Mouse (Mus musculus) heart, embryonic 10.5 days (tissue): ENCODE data around the gene Fibcd1. TPM values are rescaled to one million over a fixed set of nuclear protein-coding genes. Genes with fewer than 3 reads are reported as not detected.

Experiments
- DNase-seq: peaks from one replicate; pipeline ENCODE4 v3.0.0-alpha.2; 2017; ENCODE audit warnings: low spot score
- H3K27ac ChIP-seq: fragments of 300-500 bp; sonication (generic); 2 replicates; pipeline ENCODE4 v1.5.1; 2016; ENCODE audit warnings: mild to moderate bottlenecking
- H3K27me3 ChIP-seq: fragments of 300-500 bp; sonication (generic); 2 replicates; pipeline ENCODE4 v1.6.1; 2016; ENCODE audit warnings: mild to moderate bottlenecking; ENCODE audit not compliant: poor library complexity, insufficient read depth, severe bottlenecking
- H3K36me3 ChIP-seq: fragments of 300-500 bp; sonication (generic); 2 replicates; pipeline ENCODE4 v1.6.1; 2016; ENCODE audit warnings: mild to moderate bottlenecking, moderate library complexity
- H3K4me1 ChIP-seq: fragments of 300-500 bp; sonication (generic); 2 replicates; pipeline ENCODE4 v1.6.1; 2016; ENCODE audit warnings: mild to moderate bottlenecking
- H3K4me3 ChIP-seq: fragments of 300-500 bp; sonication (generic); 2 replicates; pipeline ENCODE4 v1.5.1; 2016; ENCODE audit warnings: mild to moderate bottlenecking, moderate library complexity
- H3K9me3 ChIP-seq: fragments of 300-500 bp; sonication (generic); 2 replicates; pipeline ENCODE4 v1.6.1; 2016; ENCODE audit warnings: mild to moderate bottlenecking, moderate library complexity
- WGBS: fragments of 180-500 bp; shearing (Covaris S2); methylation state at CpG from one replicate; pipeline ENCODE4 v1.1.7; 2016; 5-methylcytosine and 5-hydroxymethylcytosine counted together
- polyA plus RNA-seq: library from polyadenylated mRNA; unstranded; fragments of >200 nt; fragmentation: Nextera tagmentation; extraction: Ambion mirVana; gene quantifications from 2 replicates; pipeline ENCODE4 v1.2.1, GENCODE M21; 2016

Fibcd1 gene
- polyA plus RNA-seq, 1 experiment from 2014 or later: 0.36 TPM

DNA sequence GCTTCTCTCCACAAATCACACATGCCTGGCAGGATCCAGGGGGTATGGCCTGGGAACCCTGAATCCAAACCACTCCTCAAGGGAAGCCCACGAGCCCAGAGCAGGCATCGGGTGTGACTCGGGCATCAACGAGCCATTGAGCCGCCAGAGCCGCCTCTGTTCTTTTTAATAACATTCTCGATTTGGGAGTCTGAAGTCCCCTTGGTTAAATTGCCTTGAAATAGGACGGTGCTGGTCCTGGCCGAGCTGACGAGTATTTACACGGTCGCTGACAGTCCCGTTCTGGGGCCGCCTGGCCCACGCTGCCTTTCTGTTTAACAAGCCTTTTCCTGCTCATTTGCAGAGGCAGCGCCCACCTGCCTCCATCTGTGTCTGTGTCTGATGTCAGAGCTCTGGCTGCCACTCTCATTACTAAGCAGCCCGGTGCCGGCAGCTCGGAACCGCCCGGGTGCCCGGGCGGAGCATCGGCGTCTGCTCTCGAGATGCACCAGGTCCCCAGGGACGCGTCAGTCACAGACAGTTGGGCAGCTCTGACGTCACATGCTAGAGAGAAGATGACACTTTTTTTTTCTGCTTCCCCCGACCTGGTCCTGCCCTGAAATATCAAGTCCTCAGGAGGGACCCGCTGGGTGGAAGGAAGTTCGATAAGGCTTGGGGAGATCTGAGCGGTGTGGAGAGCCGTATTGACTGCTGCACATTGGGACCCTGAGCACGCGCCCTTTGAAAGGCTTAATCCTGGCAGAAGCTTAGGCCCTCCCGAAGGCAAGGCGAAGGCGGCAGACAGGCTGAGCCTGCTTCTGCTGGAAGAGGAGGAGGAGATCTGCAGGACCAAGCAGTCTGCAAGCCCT lies 23.1 kb downstream of the Fibcd1 start:
- Histone ChIP-seq H3K27me3 (peaks cover 80% of the 10 kb centered on the region), H3K27ac (0 out of 2 replicates have a peak overlapping the region, but pooled peaks have one; percentile 36), H3K9me3 (no peaks in the 10 kb centered on the region), H3K4me3 (peak overlapping the region; percentile 55), H3K36me3 (no peaks in the 10 kb centered on the region), H3K4me1 (peaks cover 37% of the 10 kb centered on the region)
- 16% methylated on average over 39 of the region's 39 CpGs for WGBS
- no peak for DNase-seq

GRCm38 (mm10) chr2:31815367-31815766 lies 30.4 kb downstream of the Fibcd1 start:
- Histone ChIP-seq H3K27me3 (peaks cover 89% of the 10 kb centered on the region), H3K4me1 (peaks cover 10% of the 10 kb centered on the region), H3K36me3 (no peaks in the 10 kb centered on the region), H3K9me3 (no peaks in the 10 kb centered on the region), H3K4me3 (no peak overlapping the region), H3K27ac (no peak overlapping the region)
- WGBS: 9% methylated on average over 5 of the region's 5 CpGs
- DNase-seq: no peak

DNA sequence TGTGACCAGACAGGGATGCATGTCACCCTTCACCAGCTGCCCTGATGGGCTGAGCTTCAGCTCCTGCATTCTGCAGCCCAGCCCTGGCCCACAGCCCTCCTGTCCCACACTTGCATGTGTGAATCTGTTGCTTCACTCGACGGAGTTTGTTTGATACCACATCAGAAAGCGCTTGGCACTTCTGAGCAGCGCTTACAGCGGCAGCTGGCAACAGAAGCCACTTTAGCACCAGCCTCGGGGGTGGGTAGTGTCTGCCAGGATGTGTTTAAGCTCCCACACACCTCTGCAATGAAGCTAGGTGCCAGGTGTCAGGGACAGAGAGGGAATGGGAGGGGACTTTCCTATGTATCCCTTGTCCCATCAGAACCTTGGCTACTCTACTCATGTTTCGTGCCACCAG lies 31.1 kb downstream of the Fibcd1 start:
- H3K27ac ChIP-seq: no peak overlapping the region
- 62% methylated on average over 7 of the region's 7 CpGs for WGBS
- no peaks in the 10 kb centered on the region for H3K36me3 ChIP-seq
- peaks cover 87% of the 10 kb centered on the region; the same call in 1 of the 2 replicates for H3K27me3 ChIP-seq
- H3K9me3 ChIP-seq: no peaks in the 10 kb centered on the region
- peaks cover 16% of the 10 kb centered on the region for H3K4me1 ChIP-seq
- no peak for DNase-seq
- no peak overlapping the region for H3K4me3 ChIP-seq

GRCm38 (mm10) chr2:31813641-31814040 lies 32.2 kb downstream of the Fibcd1 start:
- no peaks in the 10 kb centered on the region for H3K36me3 ChIP-seq
- peaks cover 25% of the 10 kb centered on the region for H3K4me1 ChIP-seq
- H3K27me3 ChIP-seq: peaks cover 85% of the 10 kb centered on the region
- no peak overlapping the region for H3K27ac ChIP-seq
- no peaks in the 10 kb centered on the region for H3K9me3 ChIP-seq
- no peak overlapping the region for H3K4me3 ChIP-seq
- 74% methylated on average over 4 of the region's 4 CpGs for WGBS
- DNase-seq: no peak

DNA sequence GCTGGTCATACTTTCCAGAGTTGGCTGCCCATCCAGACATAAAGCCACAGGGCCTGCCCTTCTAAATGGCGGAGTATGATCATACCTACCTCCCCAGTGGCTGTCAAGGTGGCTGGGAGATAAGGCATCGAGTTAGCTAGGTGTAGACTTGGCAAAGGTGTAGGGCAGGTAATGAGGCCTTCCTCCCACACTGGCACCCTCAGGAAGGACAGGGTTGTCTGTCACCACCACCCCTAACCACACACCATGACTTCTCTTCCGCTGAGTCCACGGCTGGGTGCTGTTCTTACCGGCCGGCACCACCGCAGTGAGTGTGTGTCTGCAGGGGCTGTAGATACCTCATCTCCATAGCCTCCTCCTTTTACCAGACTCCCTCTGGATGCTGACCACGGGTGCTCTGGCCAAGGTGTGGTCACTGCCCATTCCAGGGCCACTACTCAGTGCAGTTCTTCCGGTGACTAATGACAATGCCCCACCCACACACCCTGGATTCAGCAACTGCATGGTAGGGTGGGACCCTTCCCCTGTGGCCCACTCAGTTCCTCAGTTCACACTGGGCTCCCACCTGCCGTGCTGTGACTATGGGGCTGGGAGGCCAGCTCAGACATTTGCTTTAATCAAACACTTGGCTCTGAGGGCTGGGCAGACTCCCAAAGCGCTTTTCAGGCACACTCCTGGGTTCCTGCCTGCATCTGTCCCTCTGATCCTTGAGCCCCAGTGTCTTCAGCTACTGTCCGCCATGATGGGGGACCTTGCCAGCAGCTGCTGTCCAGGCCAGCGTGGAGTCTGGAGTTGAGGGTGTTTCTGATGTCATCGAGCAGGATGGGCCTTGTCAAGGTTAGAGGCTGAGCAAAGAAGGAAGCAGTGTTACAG lies 34.5 kb downstream of the Fibcd1 start:
- no peaks in the 10 kb centered on the region for H3K9me3 ChIP-seq
- WGBS: 77% methylated on average over 14 of the region's 14 CpGs
- no peak overlapping the region for H3K4me3 ChIP-seq
- peaks cover 64% of the 10 kb centered on the region for H3K27me3 ChIP-seq
- no peak for DNase-seq
- no peaks in the 10 kb centered on the region; the same call in 1 of the 2 replicates for H3K36me3 ChIP-seq
- peaks cover 30% of the 10 kb centered on the region for H3K4me1 ChIP-seq
- H3K27ac ChIP-seq: no peak overlapping the region

DNA sequence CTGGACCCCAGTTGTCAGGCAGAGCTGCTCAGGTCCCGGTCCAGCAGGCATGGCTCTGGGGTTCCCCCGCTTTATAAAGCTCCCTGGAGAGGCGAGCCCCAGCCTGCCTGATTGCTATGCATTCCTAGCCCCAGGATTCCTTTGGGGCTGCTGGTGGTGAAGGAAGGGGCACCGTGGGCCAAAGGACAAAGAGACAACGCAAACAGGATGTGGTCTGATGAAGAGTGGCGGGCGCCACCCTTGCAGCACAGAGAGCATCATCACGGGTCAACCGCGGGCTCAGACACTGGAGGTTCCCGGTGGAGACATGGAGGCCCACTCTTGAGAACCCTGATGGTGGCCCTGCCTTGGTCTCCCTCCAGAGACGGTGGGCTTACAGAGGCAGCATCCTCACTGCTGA lies 35.4 kb downstream of the Fibcd1 start, which contains the start of gene Qrfp:
Gene Qrfp (minus strand): TSS at position 137 of the 400 bp plus-strand sequence.
- no peaks in the 10 kb centered on the region; the same call in 1 of the 2 replicates for H3K36me3 ChIP-seq
- DNase-seq: no peak
- 44% methylated on average over 12 of the region's 12 CpGs for WGBS
- H3K4me3 ChIP-seq: no peak within 1 kb of the TSS
- no peaks in the 10 kb centered on the region for H3K9me3 ChIP-seq
- H3K4me1 ChIP-seq: peaks cover 35% of the 10 kb centered on the region
- H3K27me3 ChIP-seq: peaks cover 56% of the 10 kb centered on the region
- H3K27ac ChIP-seq: no peak within 1 kb of the TSS

- Histone ChIP-seq H3K4me1 (peaks cover 35% of the 10 kb centered on the region), H3K9me3 (no peaks in the 10 kb centered on the region), H3K27me3 (peaks cover 45% of the 10 kb centered on the region), H3K27ac (no peak overlapping the region), H3K4me3 (no peak overlapping the region), H3K36me3 (peaks cover 7% of the 10 kb centered on the region)
- 24% methylated on average over 2 of the region's 2 CpGs for WGBS
- DNase-seq: no peak
These were observed 36.5 kb downstream of the Fibcd1 start for GRCm38 (mm10) chr2:31809358-31809740.

- Histone ChIP-seq H3K4me3 (no peak overlapping the region), H3K27me3 (peaks cover 40% of the 10 kb centered on the region), H3K27ac (no peak overlapping the region), H3K9me3 (no peaks in the 10 kb centered on the region), H3K4me1 (peaks cover 35% of the 10 kb centered on the region), H3K36me3 (peaks cover 14% of the 10 kb centered on the region)
- no peak for DNase-seq
- WGBS: 37% methylated on average over 28 of the region's 28 CpGs
These were observed 37.1 kb downstream of the Fibcd1 start for GRCm38 (mm10) chr2:31808410-31809357.

GRCm38 (mm10) chr2:31806639-31807382 lies 39.0 kb downstream of the Fibcd1 start:
- Histone ChIP-seq H3K27ac (no peak overlapping the region), H3K9me3 (no peaks in the 10 kb centered on the region), H3K27me3 (peaks cover 24% of the 10 kb centered on the region), H3K4me3 (no peak overlapping the region), H3K36me3 (peaks cover 33% of the 10 kb centered on the region), H3K4me1 (peaks cover 35% of the 10 kb centered on the region)
- 63% methylated on average over 9 of the region's 9 CpGs for WGBS
- no peak for DNase-seq

DNA sequence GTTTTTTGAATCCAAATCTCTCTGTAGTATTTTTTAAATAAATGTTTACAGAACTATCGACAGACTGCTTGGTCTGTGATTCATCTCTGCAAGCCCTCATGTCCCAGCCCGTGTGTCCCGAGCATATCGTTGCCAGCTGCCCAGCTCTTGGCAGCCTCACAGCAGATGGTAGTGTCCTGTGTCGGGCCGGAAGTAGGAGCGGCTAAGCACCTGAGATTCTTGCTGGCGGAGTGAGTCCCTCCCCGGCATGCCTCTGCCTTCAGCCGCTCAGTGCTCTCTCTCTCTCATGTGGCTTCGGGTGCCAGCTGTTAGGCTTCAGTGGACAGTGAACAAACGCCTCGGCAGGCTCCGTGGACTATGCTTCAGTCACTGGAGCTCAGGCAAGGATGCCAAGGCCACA lies 42.3 kb downstream of the Fibcd1 start:
- DNase-seq: no peak
- WGBS: 92% methylated on average over 14 of the region's 14 CpGs

DNA sequence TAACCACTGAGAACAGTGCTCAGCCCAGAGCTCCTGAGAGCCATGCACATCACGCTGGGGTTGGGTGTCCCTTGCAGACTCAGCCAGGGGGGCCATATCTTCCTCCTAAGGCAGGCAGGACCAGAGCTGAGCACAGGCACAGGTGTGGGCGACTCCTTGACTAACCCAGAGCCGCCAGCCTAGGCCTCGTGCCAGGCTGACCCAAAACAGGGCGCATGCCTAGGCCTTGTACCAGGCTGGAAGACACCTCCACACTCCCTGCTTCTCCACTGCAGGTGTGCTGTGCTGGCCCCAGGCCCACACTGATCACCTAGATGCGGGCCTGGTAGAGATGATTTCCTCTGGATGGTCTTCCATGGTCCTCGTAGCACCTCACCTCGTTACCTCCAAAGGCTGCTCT lies 43.0 kb downstream of the Fibcd1 start:
- H3K9me3 ChIP-seq: no peaks in the 10 kb centered on the region
- 94% methylated on average over 8 of the region's 8 CpGs for WGBS
- no peak overlapping the region for H3K27ac ChIP-seq

More for the DNA sequence above, 42.3 kb downstream of the Fibcd1 start:
- Histone ChIP-seq H3K4me3 (no peak overlapping the region), H3K9me3 (no peaks in the 10 kb centered on the region), H3K4me1 (peaks cover 16% of the 10 kb centered on the region), H3K27me3 (no peaks in the 10 kb centered on the region), H3K27ac (no peak overlapping the region), H3K36me3 (peaks cover 66% of the 10 kb centered on the region)

More for the DNA sequence above, 43.0 kb downstream of the Fibcd1 start:
- Histone ChIP-seq H3K4me3 (no peak overlapping the region), H3K36me3 (peaks cover 73% of the 10 kb centered on the region), H3K27me3 (no peaks in the 10 kb centered on the region), H3K4me1 (peaks cover 13% of the 10 kb centered on the region)
- DNase-seq: no peak
